Mouse (Mus musculus) heart, adult 9 months (tissue): ENCODE measurements at regions not wholly inside any gene's neighbourhood (a gene's known extent, or its start where the extent isn't known, plus 50 kb on each side); places are given as distances from the start of the nearest gene placed in this dataset.
A peak's percentile ranks its signal among the peaks of the same experiment; 100 is the strongest.

Experiments
- DNase-seq, 2 experiments: peaks; one replicate each; pipeline ENCODE4 v3.0.0; 2022; ENCODE audit warnings: low spot score in 2 of 2

- DNase-seq, result peak; percentile 14 to 51
Measured at GRCm38 (mm10) chr19:32939692-32940091, 182.4 kb downstream of the Pten start.

- DNase-seq, result no peak
Measured at GRCm38 (mm10) chr19:32940806-32941205, 183.5 kb downstream of the Pten start.

GRCm38 (mm10) chr19:32943594-32944230 lies 186.4 kb downstream of the Pten start:
- DNase-seq, result no peak

GRCm38 (mm10) chr19:32947081-32947855 lies 190.0 kb downstream of the Pten start:
- DNase-seq, result no peak

- DNase-seq, result no peak
Measured at GRCm38 (mm10) chr19:32950252-32950651, 193.0 kb downstream of the Pten start.

- DNase-seq, result peak; percentile 6 to 20
Measured at GRCm38 (mm10) chr19:32950794-32951193, 193.5 kb downstream of the Pten start.

GRCm38 (mm10) chr19:32952425-32952824 lies 195.1 kb downstream of the Pten start:
- DNase-seq, result no peak

- peak; percentile 10 to 50 for DNase-seq
Measured at GRCm38 (mm10) chr19:32952928-32953687, 195.8 kb downstream of the Pten start.

- DNase-seq, result peak; percentile 61 to 63
Measured at GRCm38 (mm10) chr19:32954001-32954605, 196.8 kb downstream of the Pten start.

- no peak for DNase-seq
Measured at GRCm38 (mm10) chr19:32954942-32955341, 197.6 kb downstream of the Pten start.

GRCm38 (mm10) chr19:32956143-32956915 lies 199.0 kb downstream of the Pten start:
- DNase-seq, result no peak

GRCm38 (mm10) chr19:32956916-32957558 lies 199.7 kb downstream of the Pten start:
- DNase-seq, result no peak

- no peak for DNase-seq
Measured at GRCm38 (mm10) chr19:32958276-32958675, 201.0 kb downstream of the Pten start.

GRCm38 (mm10) chr19:32958791-32959190 lies 201.5 kb downstream of the Pten start:
- DNase-seq, result no peak

GRCm38 (mm10) chr19:32959844-32960195 lies 202.5 kb downstream of the Pten start:
- DNase-seq, result no peak

- DNase-seq, result no peak
Measured at GRCm38 (mm10) chr19:32960196-32960947, 203.1 kb downstream of the Pten start.

GRCm38 (mm10) chr19:32961525-32961924 lies 204.2 kb downstream of the Pten start:
- no peak for DNase-seq

GRCm38 (mm10) chr19:32963983-32964382 lies 206.7 kb downstream of the Pten start:
- DNase-seq, result no peak

- DNase-seq, result no peak
Measured at GRCm38 (mm10) chr19:32965488-32965887, 208.2 kb downstream of the Pten start.

GRCm38 (mm10) chr19:32969213-32969776 lies 212.0 kb downstream of the Pten start:
- no peak for DNase-seq
